Mouse (Mus musculus) naive thymus-derived CD4-positive, alpha-beta T cell, adult 2 months (primary cell): Measurements from ENCODE around the gene Ric8b.
A peak's percentile ranks its signal among the peaks of the same experiment; 100 is the strongest.

Source experiments
- DNase-seq: peaks from one replicate; pipeline ENCODE4 v3.0.0-alpha.2; 2011; ENCODE audit warnings: low read depth

Gene Ric8b

GRCm38 (mm10) chr10:84916810-84917730 lies at the start of gene Ric8b:
Gene Ric8b (plus strand): TSS chr10:84917616.
- DNase-seq, result peak; percentile 93

- no peak for DNase-seq
Measured at GRCm38 (mm10) chr10:84871285-84871684, 46.1 kb upstream of the Ric8b start.

- DNase-seq, result no peak
Measured at GRCm38 (mm10) chr10:84871921-84872320, 45.5 kb upstream of the Ric8b start.

- DNase-seq, result no peak
Measured at GRCm38 (mm10) chr10:84879823-84880571, 37.4 kb upstream of the Ric8b start.

GRCm38 (mm10) chr10:84882528-84882927 lies 34.9 kb upstream of the Ric8b start:
- no peak for DNase-seq

- no peak for DNase-seq
Measured at GRCm38 (mm10) chr10:84885341-84885884, 32.0 kb upstream of the Ric8b start.

- DNase-seq, result no peak
Measured at GRCm38 (mm10) chr10:84886221-84886627, 31.2 kb upstream of the Ric8b start.

- DNase-seq, result no peak
Measured at GRCm38 (mm10) chr10:84886785-84887184, 30.6 kb upstream of the Ric8b start.

- DNase-seq, result no peak
Measured at GRCm38 (mm10) chr10:84889096-84889846, 28.1 kb upstream of the Ric8b start.

GRCm38 (mm10) chr10:84895810-84896358 lies 21.5 kb upstream of the Ric8b start:
- DNase-seq, result no peak

- DNase-seq, result peak; percentile 45
Measured at GRCm38 (mm10) chr10:84896941-84897930, 20.2 kb upstream of the Ric8b start.

- no peak for DNase-seq
Measured at GRCm38 (mm10) chr10:84898144-84898979, 19.1 kb upstream of the Ric8b start.

- DNase-seq, result no peak
Measured at GRCm38 (mm10) chr10:84901676-84902075, 15.7 kb upstream of the Ric8b start.

- DNase-seq, result no peak
Measured at GRCm38 (mm10) chr10:84902213-84902612, 15.2 kb upstream of the Ric8b start.

- no peak for DNase-seq
Measured at GRCm38 (mm10) chr10:84903307-84903706, 14.1 kb upstream of the Ric8b start.

GRCm38 (mm10) chr10:84903742-84904141 lies 13.7 kb upstream of the Ric8b start:
- DNase-seq, result peak; percentile 43

- DNase-seq, result no peak
Measured at GRCm38 (mm10) chr10:84906895-84907294, 10.5 kb upstream of the Ric8b start.

GRCm38 (mm10) chr10:84908006-84908405 lies 9.4 kb upstream of the Ric8b start:
- DNase-seq, result no peak

- no peak for DNase-seq
Measured at GRCm38 (mm10) chr10:84908471-84908870, 8.9 kb upstream of the Ric8b start.
